Mouse (Mus musculus) embryonic fibroblast, embryonic 13.5 days (primary cell): ENCODE measurements around the gene Gm29427. TPM values are rescaled to one million over a fixed set of nuclear protein-coding genes. Genes with fewer than 3 reads are reported as not detected.

Source experiments
- H3K27ac ChIP-seq: 2 replicates; pipeline ENCODE4 v1.5.1; 2012; ENCODE audit warnings: low read length, control low read depth, inconsistent platforms; ENCODE audit not compliant: insufficient read depth
- H3K4me1 ChIP-seq: 2 replicates; pipeline ENCODE4 v1.6.1; 2011; ENCODE audit warnings: low read length; ENCODE audit not compliant: control insufficient read depth, insufficient read depth
- H3K4me3 ChIP-seq: 2 replicates; pipeline ENCODE4 v1.5.1; 2011; ENCODE audit warnings: mild to moderate bottlenecking, control low read depth, low read length; ENCODE audit not compliant: insufficient read depth
- CTCF ChIP-seq: IDR thresholded peaks from 2 replicates; pipeline ENCODE4 v1.5.1; 2011; ENCODE audit warnings: mild to moderate bottlenecking, control low read depth, low read length, moderate library complexity, borderline replicate concordance; ENCODE audit not compliant: insufficient read depth
- POLR2A ChIP-seq: IDR thresholded peaks from 2 replicates; pipeline ENCODE4 v1.6.1; 2011; ENCODE audit warnings: low read depth, mild to moderate bottlenecking, control low read depth, low read length, moderate library complexity
- polyA plus RNA-seq: library from polyadenylated mRNA; stranded (reverse); fragments of >200 nt; gene quantifications from 2 replicates; pipeline ENCODE4 v1.2.4, GENCODE M21; 2011; ENCODE audit warnings: low read depth; ENCODE audit not compliant: missing spikeins, insufficient read length

The Gm29427 gene
- polyA plus RNA-seq, 1 experiment = not detected

GRCm38 (mm10) chr1:130714046-130714445, 1.6 kb downstream of the Gm29427 start:
- TF ChIP-seq CTCF (no peak), POLR2A (no peak)
- no peak overlapping the region for H3K27ac ChIP-seq
- H3K4me3 ChIP-seq = no peak overlapping the region
- H3K4me1 ChIP-seq = no peaks in the 10 kb centered on the region; the same call in 1 of the 2 replicates

- Histone ChIP-seq H3K27ac (no peak overlapping the region), H3K4me1 (no peaks in the 10 kb centered on the region), H3K4me3 (no peak overlapping the region)
- no peak for TF ChIP-seq CTCF
- TF ChIP-seq POLR2A = no peak
Measured at GRCm38 (mm10) chr1:130710283-130711080, 5.1 kb downstream of the Gm29427 start.

GRCm38 (mm10) chr1:130703613-130704012, 12.0 kb downstream of the Gm29427 start:
- no peak overlapping the region for H3K4me3 ChIP-seq
- H3K27ac ChIP-seq = no peak overlapping the region
- no peaks in the 10 kb centered on the region for H3K4me1 ChIP-seq
- TF ChIP-seq CTCF (no peak), POLR2A (no peak)

- H3K4me1 ChIP-seq = no peaks in the 10 kb centered on the region
- no peak overlapping the region for H3K27ac ChIP-seq
- H3K4me3 ChIP-seq = no peak overlapping the region
- TF ChIP-seq POLR2A (no peak), CTCF (no peak)
Measured at GRCm38 (mm10) chr1:130701976-130702375, 13.6 kb downstream of the Gm29427 start.

- TF ChIP-seq CTCF (no peak), POLR2A (no peak)
- H3K4me3 ChIP-seq = no peak overlapping the region
- no peak overlapping the region for H3K27ac ChIP-seq
- H3K4me1 ChIP-seq = no peaks in the 10 kb centered on the region
Measured at GRCm38 (mm10) chr1:130699937-130700633, 15.5 kb downstream of the Gm29427 start.

DNA sequence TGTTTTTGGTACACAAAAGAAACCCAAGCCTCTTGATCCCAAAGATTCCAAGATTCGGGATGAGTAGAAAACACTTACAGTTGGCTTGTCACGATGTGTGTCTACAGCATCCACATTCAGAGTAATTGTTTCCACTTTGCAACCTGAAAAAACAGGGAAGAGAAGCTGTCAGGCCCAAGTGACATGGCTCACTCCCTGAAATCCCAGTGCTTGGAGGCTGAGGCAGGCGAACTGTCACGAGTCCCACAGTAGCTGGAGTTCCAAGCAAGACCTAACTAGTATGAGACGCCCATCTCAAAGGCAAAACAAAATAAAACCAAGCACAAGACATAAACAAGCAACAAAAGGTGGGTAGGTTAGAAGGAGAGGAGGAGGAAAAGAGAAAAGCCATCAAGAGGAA, 17.0 kb downstream of the Gm29427 start:
- Histone ChIP-seq H3K4me3 (no peak overlapping the region), H3K4me1 (no peaks in the 10 kb centered on the region), H3K27ac (no peak overlapping the region)
- TF ChIP-seq POLR2A = no peak
- TF ChIP-seq CTCF = no peak

DNA sequence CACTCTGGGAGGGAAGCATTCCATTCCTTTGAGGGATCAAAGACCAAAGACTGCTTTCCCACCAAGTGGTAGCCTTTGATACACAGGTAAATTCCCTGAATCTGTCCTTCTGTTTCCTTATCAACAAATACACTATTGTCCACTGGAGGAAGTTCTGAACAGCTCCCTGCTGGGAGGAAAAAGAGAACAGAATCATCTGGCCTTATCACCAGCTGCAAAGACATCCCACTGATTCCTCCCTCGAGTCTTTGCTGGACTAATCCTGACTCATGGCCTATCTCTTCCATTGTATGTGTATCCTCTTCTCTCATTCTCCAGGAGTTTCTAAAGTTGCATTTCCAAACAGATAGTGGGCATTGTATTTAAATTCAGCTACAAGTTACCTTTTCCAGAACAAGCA, 31.7 kb downstream of the Gm29427 start:
- Histone ChIP-seq H3K4me3 (no peak overlapping the region), H3K27ac (no peak overlapping the region), H3K4me1 (no peaks in the 10 kb centered on the region)
- TF ChIP-seq CTCF = no peak
- no peak for TF ChIP-seq POLR2A

DNA sequence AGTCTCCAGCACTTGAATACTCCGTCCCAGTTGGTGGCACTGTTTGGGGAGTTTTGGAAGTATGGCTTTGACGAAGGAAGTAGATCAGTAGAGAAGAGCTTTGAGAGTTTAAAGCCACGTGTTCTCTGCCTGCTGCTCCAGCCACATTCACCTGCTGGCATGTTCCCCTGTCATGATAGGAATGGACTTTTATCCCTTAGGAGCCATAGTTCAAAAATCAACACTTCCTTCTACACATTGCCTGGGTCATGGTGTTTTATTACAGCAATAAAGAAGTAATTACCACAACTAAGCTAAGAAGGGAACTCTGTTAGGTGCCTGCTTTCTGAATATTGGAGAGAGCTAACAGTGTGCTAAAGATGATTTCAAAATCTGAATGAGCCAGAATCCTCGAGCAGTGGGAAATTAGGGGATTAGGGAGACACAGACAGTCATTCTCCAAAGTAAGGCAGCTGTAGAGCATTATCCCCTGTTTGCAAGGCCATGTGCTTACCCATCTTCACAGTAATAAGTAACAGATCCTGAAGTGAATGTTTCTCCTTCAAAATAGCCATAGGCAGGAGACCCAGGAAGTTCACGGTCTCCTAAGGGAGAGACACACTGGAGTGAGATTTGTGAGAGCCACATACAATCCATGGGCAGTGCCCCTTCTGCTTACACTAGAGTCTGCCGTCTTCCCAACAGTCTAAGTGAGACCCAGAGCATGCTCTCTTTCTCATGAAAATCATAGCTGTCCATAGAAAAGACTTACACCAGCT, 33.8 kb downstream of the Gm29427 start:
- no peak overlapping the region for H3K27ac ChIP-seq
- no peak overlapping the region for H3K4me3 ChIP-seq
- no peak for TF ChIP-seq CTCF
- TF ChIP-seq POLR2A = no peak
- H3K4me1 ChIP-seq = no peaks in the 10 kb centered on the region

DNA sequence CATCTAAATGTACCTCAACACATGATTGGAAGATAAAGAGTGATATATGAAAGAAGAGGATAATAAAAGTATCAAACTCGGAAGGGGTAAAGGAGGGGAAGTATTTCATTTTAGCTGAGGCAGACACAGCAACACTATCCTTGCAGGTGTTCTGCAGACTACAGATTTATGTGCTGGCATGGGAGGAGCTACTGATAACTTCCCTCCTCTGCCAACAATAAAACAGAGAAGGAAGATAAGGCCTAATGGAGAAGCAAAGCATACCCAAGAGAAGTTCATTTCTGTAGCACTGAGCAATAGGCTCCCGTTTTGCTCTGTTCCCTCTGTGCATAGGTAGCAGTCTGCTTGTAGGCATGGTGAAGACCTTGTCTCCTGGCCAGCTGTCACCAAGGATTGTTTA, 34.5 kb downstream of the Gm29427 start:
- TF ChIP-seq POLR2A (no peak), CTCF (no peak)
- Histone ChIP-seq H3K4me3 (no peak overlapping the region), H3K4me1 (no peaks in the 10 kb centered on the region), H3K27ac (no peak overlapping the region)
